Mouse (Mus musculus) midbrain, postnatal 0 days (tissue): ENCODE data around the gene Kcnd3. TPM values are rescaled to one million over a fixed set of nuclear protein-coding genes. Genes with fewer than 3 reads are reported as not detected.
A peak's percentile ranks its signal among the peaks of the same experiment; 100 is the strongest.

Experiments used
- ATAC-seq: fragments of 200-750 bp; cut with Nextera tagmentation; 2 replicates; pipeline ENCODE4 v1.8.0; 2017; ENCODE audit warnings: moderate number of reproducible peaks, mild to moderate bottlenecking, moderate TSS enrichment, moderate library complexity; ENCODE audit not compliant: low FRiP score
- DNase-seq: peaks from one replicate; pipeline ENCODE4 v3.0.0-alpha.2; 2015; ENCODE audit warnings: low spot score
- H3K27ac ChIP-seq: fragments of 300-500 bp; sonication (generic); 2 replicates; pipeline ENCODE4 v1.5.1; 2014; ENCODE audit warnings: low read depth, mild to moderate bottlenecking, low read length, mixed read lengths
- H3K27me3 ChIP-seq: fragments of 300-500 bp; sonication (generic); 2 replicates; pipeline ENCODE4 v1.6.1; 2014; ENCODE audit warnings: low read length, control low read depth, mixed read lengths; ENCODE audit not compliant: insufficient read depth
- H3K36me3 ChIP-seq: fragments of 300-500 bp; sonication (generic); 2 replicates; pipeline ENCODE4 v1.6.1; 2014; ENCODE audit warnings: low read length, control low read depth, mixed read lengths; ENCODE audit not compliant: insufficient read depth
- H3K4me1 ChIP-seq: fragments of 300-500 bp; sonication (generic); 2 replicates; pipeline ENCODE4 v1.6.1; 2014; ENCODE audit warnings: mild to moderate bottlenecking, control low read depth, antibody characterized with exemption, low read length, mixed read lengths; ENCODE audit not compliant: insufficient read depth
- H3K4me2 ChIP-seq: fragments of 300-500 bp; sonication (generic); 2 replicates; pipeline ENCODE4 v1.6.1; 2014; ENCODE audit warnings: low read depth, mild to moderate bottlenecking, low read length, mixed read lengths; ENCODE audit not compliant: poor library complexity, severe bottlenecking
- H3K4me3 ChIP-seq: fragments of 300-500 bp; sonication (generic); 2 replicates; pipeline ENCODE4 v1.5.1; 2014; ENCODE audit warnings: low read depth, mild to moderate bottlenecking, low read length, moderate library complexity
- H3K9ac ChIP-seq: fragments of 300-500 bp; sonication (generic); replicated peaks from 2 replicates; pipeline ENCODE4 v1.6.1; 2014; ENCODE audit warnings: mild to moderate bottlenecking, low read length, moderate library complexity, mixed read lengths; ENCODE audit not compliant: poor library complexity, severe bottlenecking
- H3K9me3 ChIP-seq: fragments of 300-500 bp; sonication (generic); 2 replicates; pipeline ENCODE4 v1.6.1; 2016; ENCODE audit warnings: low read length, control low read depth
- CTCF ChIP-seq: IDR thresholded peaks from 2 replicates; pipeline ENCODE4 v1.5.1; 2016; ENCODE audit warnings: antibody characterized with exemption, mild to moderate bottlenecking
- WGBS: fragments of 180-500 bp; shearing (Covaris S2); extraction: QIAGEN DNeasy Blood & Tissue Kit; methylation state at CpG from one replicate; pipeline ENCODE4 v1.1.7; 2014; 5-methylcytosine and 5-hydroxymethylcytosine counted together
- polyA plus RNA-seq: library from polyadenylated mRNA; unstranded; fragments of >200 nt; fragmentation: Nextera tagmentation; extraction: Ambion mirVana; gene quantifications from 2 replicates; pipeline ENCODE4 v1.2.1, GENCODE M21; 2015
- total RNA-seq: library from RNA; depleted of rRNA; stranded (reverse); fragments of >200 nt; gene quantifications from 2 replicates; pipeline ENCODE4 v1.2.3, GENCODE M21; 2014

Gene Kcnd3
- total and polyA plus RNA-seq, 2 experiments from 2014 or later: 10.6 to 80.5 TPM

DNA sequence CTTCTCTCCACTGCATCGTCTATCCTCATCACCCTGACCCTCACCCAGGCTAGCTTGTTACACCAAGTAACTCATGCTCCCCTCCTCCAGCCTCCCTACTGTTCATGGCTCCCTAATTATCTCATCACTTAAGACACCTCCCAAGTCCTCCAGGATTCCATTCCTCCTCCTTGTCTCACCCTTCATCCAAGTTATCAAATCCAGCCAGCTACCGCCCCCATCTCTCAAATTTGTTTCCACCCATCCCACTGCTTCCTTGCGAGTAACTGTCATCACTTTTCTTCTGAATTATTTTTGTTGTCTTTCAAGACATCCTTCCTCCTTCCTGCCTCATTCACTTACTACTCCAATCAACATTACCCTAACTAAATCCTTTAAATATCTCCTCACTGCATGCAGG, 126.2 kb downstream of the Kcnd3 start:
- DNase-seq: no peak
- Histone ChIP-seq H3K4me2 (no peak overlapping the region), H3K4me1 (no peaks in the 10 kb centered on the region), H3K36me3 (no peaks in the 10 kb centered on the region), H3K27me3 (no peaks in the 10 kb centered on the region), H3K9me3 (no peaks in the 10 kb centered on the region), H3K9ac (no peak overlapping the region), H3K27ac (no peak overlapping the region), H3K4me3 (no peak overlapping the region)
- 90% methylated on average over 3 of the region's 3 CpGs for WGBS
- TF ChIP-seq CTCF: no peak
- ATAC-seq: no peak

DNA sequence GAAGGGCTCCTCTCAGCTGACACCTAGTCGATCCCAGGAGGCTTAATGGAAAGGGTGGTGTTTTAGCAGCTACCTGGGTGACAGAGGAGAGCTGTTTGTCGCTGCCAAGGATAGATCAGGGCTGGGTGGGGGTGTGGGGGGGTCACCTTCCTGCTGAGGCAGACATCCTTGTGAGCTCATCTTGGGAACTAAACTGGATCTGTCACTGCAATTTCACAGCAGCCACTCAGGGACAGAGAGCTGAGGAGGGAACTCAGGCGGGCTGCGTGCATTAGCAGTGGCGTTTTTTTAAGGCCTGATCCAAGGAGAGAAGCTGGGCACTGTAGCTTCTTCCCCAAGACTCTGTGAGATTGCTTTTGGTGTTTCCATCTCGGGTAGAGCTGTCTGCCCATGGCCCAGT, 129.0 kb downstream of the Kcnd3 start:
- no peaks in the 10 kb centered on the region for H3K27me3 ChIP-seq
- H3K4me3 ChIP-seq: no peak overlapping the region
- H3K27ac ChIP-seq: no peak overlapping the region
- H3K4me2 ChIP-seq: no peak overlapping the region
- no peak for TF ChIP-seq CTCF
- peaks cover 3% of the 10 kb centered on the region; the same call in 1 of the 2 replicates for H3K4me1 ChIP-seq
- no peaks in the 10 kb centered on the region for H3K36me3 ChIP-seq
- no peaks in the 10 kb centered on the region for H3K9me3 ChIP-seq
- H3K9ac ChIP-seq: no peak overlapping the region
- no peak for ATAC-seq
- 26% methylated on average over 6 of the region's 6 CpGs for WGBS
- no peak for DNase-seq

DNA sequence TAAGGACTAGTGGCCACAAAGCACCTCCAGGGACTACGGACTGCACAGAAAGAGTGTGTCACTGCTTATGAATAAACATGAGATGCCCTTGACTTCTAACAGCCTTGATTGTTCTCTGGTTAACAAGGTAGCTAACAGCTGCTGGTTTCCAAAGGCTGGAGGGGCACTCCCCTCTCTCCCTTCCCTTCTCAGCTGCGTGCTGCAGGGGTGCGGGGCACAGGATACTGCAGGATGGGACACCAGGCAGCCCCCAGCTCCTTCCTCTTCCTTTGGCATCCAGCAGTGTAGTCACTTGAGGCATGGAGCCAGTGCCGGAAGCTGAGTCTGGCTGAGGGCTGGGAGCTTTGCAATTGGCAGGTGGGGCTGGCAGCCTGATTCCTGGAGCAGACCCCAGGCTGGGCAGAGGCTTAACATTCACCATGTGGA, 133.6 kb downstream of the Kcnd3 start:
- Histone ChIP-seq H3K4me2 (no peak overlapping the region), H3K36me3 (no peaks in the 10 kb centered on the region), H3K9me3 (no peaks in the 10 kb centered on the region), H3K4me3 (no peak overlapping the region), H3K27ac (no peak overlapping the region; the same call in 1 of the 2 replicates), H3K27me3 (no peaks in the 10 kb centered on the region), H3K9ac (no peak overlapping the region), H3K4me1 (peaks cover 5% of the 10 kb centered on the region; the same call in 1 of the 2 replicates)
- no peak for TF ChIP-seq CTCF
- DNase-seq (peak; percentile 76), ATAC-seq (peak; percentile 69)
- 19% methylated on average over 4 of the region's 4 CpGs for WGBS

DNA sequence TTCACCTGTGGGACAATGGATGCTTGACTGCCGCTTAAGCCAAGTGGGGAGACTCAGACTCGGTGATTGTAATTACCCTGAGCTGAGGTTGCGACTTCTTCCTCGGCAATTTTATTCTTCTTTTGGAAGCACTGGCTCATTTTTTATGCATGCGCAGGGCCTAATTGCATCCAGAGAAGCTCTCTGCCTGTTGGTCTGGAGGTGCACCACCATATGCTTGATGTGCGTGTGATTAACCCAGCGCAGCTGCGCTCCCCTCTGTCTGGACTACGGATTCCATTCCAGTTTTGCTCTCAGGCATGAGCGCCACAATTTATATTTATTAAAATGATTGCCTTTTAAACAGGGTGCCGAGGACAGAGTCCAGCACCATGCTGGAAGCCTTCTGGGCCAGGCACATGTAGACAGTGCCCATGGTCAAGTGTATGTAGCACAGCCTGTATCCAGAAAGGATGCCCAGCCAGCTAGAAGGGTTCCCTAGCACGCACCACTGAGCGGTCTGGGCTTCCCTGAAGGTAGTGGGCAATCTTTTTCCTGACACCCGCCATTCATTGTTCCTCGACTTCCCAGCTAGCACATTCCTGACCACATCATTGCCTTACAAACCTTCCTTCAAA, 138.0 kb downstream of the Kcnd3 start:
- TF ChIP-seq CTCF: no peak
- H3K36me3 ChIP-seq: no peaks in the 10 kb centered on the region
- H3K9ac ChIP-seq: no peak overlapping the region
- H3K4me2 ChIP-seq: no peak overlapping the region
- no peak overlapping the region for H3K27ac ChIP-seq
- H3K9me3 ChIP-seq: no peaks in the 10 kb centered on the region
- no peak overlapping the region for H3K4me3 ChIP-seq
- 60% methylated on average over 15 of the region's 15 CpGs for whole genome bisulfite sequencing
- DNase-seq (peak; percentile 62), ATAC-seq (0 out of 2 replicates have a peak, but pooled peaks have one; percentile 44)
- peaks cover 5% of the 10 kb centered on the region; the same call in 1 of the 2 replicates for H3K4me1 ChIP-seq
- no peaks in the 10 kb centered on the region for H3K27me3 ChIP-seq

DNA sequence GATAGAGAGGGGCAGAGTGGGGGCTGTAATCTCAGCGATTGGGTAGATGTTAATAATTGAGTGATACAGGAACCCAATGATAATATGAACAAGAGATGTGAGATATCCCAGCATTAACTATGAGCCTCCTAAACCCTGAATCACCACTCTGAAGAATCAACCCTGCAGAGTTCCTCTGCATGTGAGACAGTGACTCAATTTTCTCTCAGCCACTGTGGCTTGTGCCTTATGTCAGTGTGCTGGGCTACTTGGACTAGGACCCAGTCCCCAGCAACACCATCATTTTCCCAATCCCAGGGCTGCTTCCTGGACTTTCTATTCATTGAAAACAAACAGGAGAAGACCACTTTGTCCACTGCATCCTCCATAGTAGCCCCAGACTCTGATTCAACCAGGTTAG, 139.6 kb downstream of the Kcnd3 start:
- Histone ChIP-seq H3K9ac (no peak overlapping the region), H3K27me3 (no peaks in the 10 kb centered on the region), H3K9me3 (no peaks in the 10 kb centered on the region), H3K4me1 (0 out of 2 replicates have a peak, but pooled peaks cover 2% of the 10 kb centered on the region), H3K4me3 (no peak overlapping the region), H3K36me3 (no peaks in the 10 kb centered on the region), H3K4me2 (no peak overlapping the region), H3K27ac (no peak overlapping the region)
- DNase-seq: no peak
- ATAC-seq: no peak
- 96% methylated on average over 1 of the region's 1 CpGs for WGBS
- TF ChIP-seq CTCF: no peak

DNA sequence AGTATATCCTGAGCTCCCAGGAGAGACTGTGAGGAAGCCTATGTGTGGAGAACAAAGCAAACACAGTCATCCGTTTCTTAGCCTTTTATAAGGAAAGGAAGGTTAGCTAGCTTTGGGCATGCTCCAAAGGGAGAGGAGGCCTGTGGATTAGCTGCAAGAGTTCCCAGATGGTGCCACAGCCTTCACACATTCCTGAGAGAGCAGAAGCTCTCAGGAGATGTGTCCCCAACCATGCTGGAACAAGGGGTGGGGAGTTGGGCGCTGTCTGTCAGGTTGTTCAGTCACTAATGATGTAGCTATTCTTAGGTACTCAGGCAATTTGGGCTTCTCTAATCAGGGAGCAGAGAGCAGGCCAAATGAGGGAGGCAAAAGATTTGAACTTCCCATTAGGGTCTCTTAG, 140.1 kb downstream of the Kcnd3 start:
- Histone ChIP-seq H3K27me3 (no peaks in the 10 kb centered on the region), H3K36me3 (no peaks in the 10 kb centered on the region), H3K4me1 (0 out of 2 replicates have a peak, but pooled peaks cover 2% of the 10 kb centered on the region), H3K4me2 (no peak overlapping the region), H3K4me3 (no peak overlapping the region), H3K27ac (no peak overlapping the region), H3K9me3 (no peaks in the 10 kb centered on the region), H3K9ac (no peak overlapping the region)
- ATAC-seq: no peak
- no peak for TF ChIP-seq CTCF
- WGBS: 65% methylated on average over 2 of the region's 2 CpGs
- no peak for DNase-seq
